Mouse (Mus musculus): ENCODE results near the gene Tcte1.

GRCm38 (mm10) chr17:45542705-45543104 is 19.5 kb downstream of the Tcte1 start:
- TF ChIP-seq POLR2A (IDR thresholded peaks at IDR 0.05; ENCODE audit: low read depth, low read length) (no peak), CTCF (IDR thresholded peaks at IDR 0.05; ENCODE audit: extremely low read depth, insufficient read depth, insufficient read length, insufficient replicate concordance) (no peak)

Data from spleen, adult 2 months (tissue).